Mouse (Mus musculus) lung, postnatal 0 days (tissue): ENCODE measurements at regions not wholly inside any gene's neighbourhood (a gene's known extent, or its start where the extent isn't known, plus 50 kb on each side); places are given as distances from the start of the nearest gene placed in this dataset.

Source experiments
- CTCF ChIP-seq: IDR thresholded peaks from 2 replicates; pipeline ENCODE4 v1.5.1; 2016; ENCODE audit warnings: antibody characterized with exemption, mild to moderate bottlenecking
- EP300 ChIP-seq: IDR thresholded peaks from 2 replicates; pipeline ENCODE4 v1.6.1; 2016; ENCODE audit warnings: antibody characterized with exemption, mild to moderate bottlenecking, control low read depth

DNA sequence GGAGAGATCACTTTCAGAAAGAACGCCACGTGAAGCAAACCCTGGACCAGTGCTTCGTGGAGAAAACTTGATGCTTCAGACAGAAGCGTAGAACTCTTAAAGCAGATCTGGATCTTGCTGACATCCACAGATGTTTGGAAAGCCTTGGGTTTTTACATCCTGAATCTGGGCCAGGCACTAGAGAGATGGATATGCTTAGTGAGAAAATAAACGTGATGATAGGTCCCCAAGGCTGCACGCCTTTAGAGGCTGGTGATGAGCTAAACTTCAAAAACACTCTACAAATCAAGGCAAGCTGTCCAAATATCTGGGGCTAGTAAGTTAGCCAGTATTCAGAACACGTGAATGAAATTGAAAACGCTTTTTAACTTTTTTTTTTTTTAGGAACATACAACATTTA is 236.7 kb downstream of the Cog6 start:
- TF ChIP-seq EP300 (no peak), CTCF (no peak)
